Mouse (Mus musculus) hindbrain, embryonic 11.5 days (tissue): ENCODE results near the gene Slc16a1. TPM values are rescaled to one million over a fixed set of nuclear protein-coding genes. Genes with fewer than 3 reads are reported as not detected.

Experiments
- ATAC-seq: fragments of 200-750 bp; cut with Nextera tagmentation; 2 replicates; pipeline ENCODE4 v1.8.0; 2017; ENCODE audit warnings: mild to moderate bottlenecking, moderate TSS enrichment, moderate library complexity; ENCODE audit not compliant: low FRiP score
- DNase-seq: peaks from one replicate; pipeline ENCODE4 v3.0.0-alpha.2; 2015; ENCODE audit warnings: low spot score
- H3K27ac ChIP-seq: fragments of 300-500 bp; sonication (generic); 2 replicates; pipeline ENCODE4 v1.5.1; 2014; ENCODE audit warnings: mild to moderate bottlenecking, low read depth, low read length
- H3K27me3 ChIP-seq: fragments of 300-500 bp; sonication (generic); 2 replicates; pipeline ENCODE4 v1.6.1; 2014; ENCODE audit warnings: mild to moderate bottlenecking, low read length, moderate library complexity, mixed read lengths; ENCODE audit not compliant: control insufficient read depth, insufficient read depth
- H3K36me3 ChIP-seq: fragments of 300-500 bp; sonication (generic); 2 replicates; pipeline ENCODE4 v1.6.1; 2014; ENCODE audit warnings: mild to moderate bottlenecking, low read length, moderate library complexity, mixed read lengths; ENCODE audit not compliant: control insufficient read depth, insufficient read depth
- H3K4me1 ChIP-seq: fragments of 300-500 bp; sonication (generic); replicated peaks from 2 replicates; pipeline ENCODE4 v1.6.1; 2014; ENCODE audit warnings: low read length, mixed read lengths; ENCODE audit not compliant: control insufficient read depth, insufficient read depth
- H3K4me2 ChIP-seq: fragments of 300-500 bp; sonication (generic); replicated peaks from 2 replicates; pipeline ENCODE4 v1.6.1; 2014; ENCODE audit warnings: mild to moderate bottlenecking, low read depth, low read length
- H3K4me3 ChIP-seq: fragments of 300-500 bp; sonication (generic); 2 replicates; pipeline ENCODE4 v1.5.1; 2014; ENCODE audit warnings: low read depth, low read length
- H3K9ac ChIP-seq: fragments of 300-500 bp; sonication (generic); 2 replicates; pipeline ENCODE4 v1.6.1; 2014; ENCODE audit warnings: low read depth, low read length
- H3K9me3 ChIP-seq: fragments of 300-500 bp; sonication (generic); 2 replicates; pipeline ENCODE4 v1.6.1; 2016; ENCODE audit warnings: low read length; ENCODE audit not compliant: control insufficient read depth
- WGBS: fragments of 180-500 bp; shearing (Covaris S2); extraction: QIAGEN DNeasy Blood & Tissue Kit; methylation state at CpG from one replicate; pipeline ENCODE4 v1.1.7; 2014; 5-methylcytosine and 5-hydroxymethylcytosine counted together
- polyA plus RNA-seq: library from polyadenylated mRNA; unstranded; fragments of >200 nt; fragmentation: Nextera tagmentation; extraction: Ambion mirVana; gene quantifications from 2 replicates; pipeline ENCODE4 v1.2.1, GENCODE M21; 2014

The Slc16a1 gene
- 31.7 and 33.4 TPM in 2 replicates for polyA plus RNA-seq

DNA sequence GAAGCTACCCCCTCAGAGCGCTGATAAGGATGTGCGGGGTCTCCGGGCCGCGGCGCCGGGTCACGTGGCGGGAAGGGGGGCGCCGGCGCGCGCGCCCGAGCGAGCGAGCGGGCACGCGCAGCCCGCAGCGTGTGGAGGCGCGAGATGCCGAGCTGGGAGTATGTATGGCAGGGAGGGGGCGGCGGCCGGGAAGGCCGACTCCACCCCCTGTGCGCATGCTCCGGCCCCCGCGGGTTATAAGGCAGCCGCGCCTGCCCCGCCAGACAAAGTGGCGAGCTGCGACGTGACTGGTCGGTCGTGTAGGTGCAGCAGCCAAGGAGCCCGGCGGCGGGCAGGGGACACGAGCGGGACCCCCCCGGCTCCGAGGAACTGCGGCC lies at the start of gene Slc16a1:
Gene Slc16a1 (plus strand): TSS at position 266 of the 377 bp plus-strand sequence.
- H3K9ac ChIP-seq: peak within 1 kb of the TSS; percentile 81
- H3K27ac ChIP-seq: peak within 1 kb of the TSS; percentile 47; the same call in 1 of the 2 replicates
- no peaks in the 10 kb centered on the region for H3K36me3 ChIP-seq
- peak within 1 kb of the TSS; percentile 93 for H3K4me2 ChIP-seq
- H3K4me3 ChIP-seq: peak within 1 kb of the TSS; percentile 92
- H3K9me3 ChIP-seq: no peaks in the 10 kb centered on the region
- no peaks in the 10 kb centered on the region for H3K27me3 ChIP-seq
- ATAC-seq (peak; percentile 99), DNase-seq (peak; percentile 94)
- WGBS: under 1% methylated on average over 34 of the region's 50 CpGs
- 0 out of 2 replicates have a peak, but pooled peaks cover 2% of the 10 kb centered on the region for H3K4me1 ChIP-seq

DNA sequence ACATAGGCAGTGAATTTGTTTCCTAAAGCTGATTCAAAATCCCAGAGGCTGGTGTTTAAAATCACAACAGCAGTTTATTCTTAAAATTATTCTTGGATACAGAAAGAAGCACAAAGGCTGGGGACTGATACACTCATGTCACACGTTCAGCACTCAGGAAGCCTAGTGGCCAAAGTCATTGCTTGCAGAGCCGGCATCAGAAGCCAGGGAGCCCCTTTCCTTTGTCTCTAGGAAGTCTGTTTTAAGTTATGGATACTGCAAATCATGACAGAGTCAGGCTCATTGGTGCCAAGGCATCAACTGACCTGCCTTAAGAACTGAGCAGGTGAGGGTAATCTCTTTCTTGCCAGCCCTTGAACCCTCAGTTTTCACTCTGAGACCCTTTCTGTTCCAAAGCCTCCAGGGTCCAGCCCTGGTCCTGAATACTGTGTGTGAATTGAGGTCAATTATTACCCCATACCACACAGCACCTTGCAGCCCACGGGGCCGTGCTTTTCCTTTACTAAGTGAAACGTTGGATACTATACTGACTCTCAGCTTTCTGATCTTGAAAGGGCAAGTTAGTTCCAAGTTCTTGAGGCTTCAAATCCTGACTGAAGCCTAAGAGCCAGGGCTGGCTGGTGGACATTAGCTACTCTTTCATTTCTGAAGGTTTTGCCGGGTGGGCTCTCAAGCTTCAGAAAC lies 41.9 kb upstream of the Slc16a1 start:
- Histone ChIP-seq H3K4me1 (no peaks in the 10 kb centered on the region), H3K27ac (no peak overlapping the region), H3K9ac (no peak overlapping the region), H3K4me3 (no peak overlapping the region), H3K27me3 (no peaks in the 10 kb centered on the region), H3K36me3 (no peaks in the 10 kb centered on the region), H3K4me2 (no peak overlapping the region), H3K9me3 (no peaks in the 10 kb centered on the region)
- DNase-seq (no peak), ATAC-seq (no peak)
- WGBS: 80% methylated on average over 6 of the region's 6 CpGs

GRCm38 (mm10) chr3:104597135-104597764 lies 41.2 kb upstream of the Slc16a1 start:
- H3K9ac ChIP-seq: no peak overlapping the region
- H3K27ac ChIP-seq: no peak overlapping the region
- H3K9me3 ChIP-seq: no peaks in the 10 kb centered on the region
- 67% methylated on average over 10 of the region's 10 CpGs for WGBS
- no peak overlapping the region for H3K4me3 ChIP-seq
- no peaks in the 10 kb centered on the region for H3K36me3 ChIP-seq
- H3K4me1 ChIP-seq: no peaks in the 10 kb centered on the region
- ATAC-seq: no peak
- H3K27me3 ChIP-seq: no peaks in the 10 kb centered on the region
- H3K4me2 ChIP-seq: no peak overlapping the region
- DNase-seq: no peak

DNA sequence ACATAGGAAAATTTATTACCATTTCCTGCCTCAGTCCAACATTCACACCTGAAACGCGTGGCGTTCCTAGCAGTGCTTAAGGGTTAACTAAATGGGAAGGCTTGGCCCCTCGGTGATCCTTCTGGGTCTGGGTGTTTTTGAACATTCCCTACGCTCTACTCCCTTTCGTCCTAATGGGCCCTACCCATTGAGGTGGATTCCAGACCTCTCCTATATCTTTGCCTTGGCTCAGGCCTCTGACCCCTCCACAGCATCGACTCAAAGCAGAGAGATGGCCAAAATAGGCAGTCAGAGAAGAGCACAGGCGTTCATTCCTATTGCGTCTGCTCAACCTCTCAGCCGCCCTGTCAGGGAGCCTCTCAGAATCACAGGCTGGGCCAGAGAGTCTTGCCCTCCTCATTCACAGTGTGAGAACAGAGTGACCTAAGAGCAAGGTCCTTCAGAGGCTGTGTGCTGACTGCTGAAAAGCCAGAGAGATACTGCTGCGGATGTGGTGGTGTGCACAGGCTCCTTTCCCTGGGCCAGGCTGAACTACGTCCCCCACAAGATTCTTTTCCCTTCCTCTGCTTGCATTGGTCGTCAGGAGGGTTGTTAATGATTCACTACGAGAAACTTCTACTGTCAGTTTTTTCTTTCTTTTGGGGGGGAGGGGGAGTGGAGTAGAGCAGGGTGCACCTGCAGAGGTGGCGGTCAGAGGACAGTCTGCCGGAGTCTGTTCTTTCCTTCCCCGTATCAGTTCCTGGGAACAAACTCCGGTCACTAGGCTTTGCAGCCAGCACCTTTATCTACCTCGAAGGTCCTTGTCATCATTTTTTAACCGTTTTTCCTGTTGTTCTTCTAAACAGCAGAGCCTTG lies 38.9 kb upstream of the Slc16a1 start:
- Histone ChIP-seq H3K4me1 (no peaks in the 10 kb centered on the region), H3K27ac (no peak overlapping the region), H3K27me3 (no peaks in the 10 kb centered on the region), H3K9me3 (no peaks in the 10 kb centered on the region), H3K36me3 (no peaks in the 10 kb centered on the region), H3K9ac (no peak overlapping the region), H3K4me2 (no peak overlapping the region), H3K4me3 (no peak overlapping the region)
- WGBS: 67% methylated on average over 20 of the region's 20 CpGs
- DNase-seq: no peak
- ATAC-seq: no peak

DNA sequence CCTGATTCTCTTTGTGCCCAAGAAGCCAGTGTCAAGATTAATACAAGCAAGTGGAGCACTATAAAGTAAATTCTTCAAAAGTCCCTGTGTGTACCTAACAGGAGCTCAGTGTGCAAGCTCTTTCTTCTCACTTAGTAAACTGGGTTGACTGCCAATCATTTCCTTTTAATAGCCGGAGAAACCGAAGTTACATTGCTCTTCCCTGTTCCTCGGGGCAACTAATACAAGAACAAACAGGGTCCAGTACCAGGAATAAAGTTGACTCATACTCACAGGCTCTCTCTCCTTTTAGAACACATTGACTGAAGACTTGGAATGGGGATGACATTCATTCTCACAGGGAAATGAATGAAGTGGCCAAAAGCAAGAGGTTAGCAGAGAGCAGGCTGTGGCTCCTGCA lies 37.8 kb upstream of the Slc16a1 start:
- Histone ChIP-seq H3K27ac (no peak overlapping the region), H3K4me3 (no peak overlapping the region), H3K9me3 (no peaks in the 10 kb centered on the region), H3K4me2 (no peak overlapping the region), H3K27me3 (no peaks in the 10 kb centered on the region), H3K4me1 (no peaks in the 10 kb centered on the region), H3K9ac (no peak overlapping the region), H3K36me3 (no peaks in the 10 kb centered on the region)
- 80% methylated on average over 3 of the region's 3 CpGs for WGBS
- no peak for ATAC-seq
- no peak for DNase-seq

DNA sequence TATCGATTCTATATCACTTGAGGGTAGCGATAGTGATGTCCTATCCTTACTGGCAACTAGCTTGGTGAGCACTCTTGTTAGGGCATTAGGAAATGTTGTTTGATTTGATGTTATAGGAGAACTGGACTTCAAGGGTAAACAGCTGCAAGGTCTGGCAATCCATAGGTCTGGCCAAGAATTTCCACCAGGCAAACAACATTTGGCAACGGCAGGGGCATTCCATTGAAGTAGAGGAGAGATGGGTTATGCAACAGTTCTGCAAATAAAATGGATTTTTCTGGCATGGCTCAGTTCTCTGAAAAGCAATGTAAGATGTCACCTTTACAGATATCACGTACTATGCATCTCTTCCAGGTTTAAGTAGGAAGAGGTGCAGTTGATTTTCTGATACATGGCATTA lies 36.8 kb upstream of the Slc16a1 start:
- no peaks in the 10 kb centered on the region for H3K36me3 ChIP-seq
- no peaks in the 10 kb centered on the region for H3K9me3 ChIP-seq
- H3K27ac ChIP-seq: no peak overlapping the region
- ATAC-seq (no peak), DNase-seq (no peak)
- no peak overlapping the region for H3K4me3 ChIP-seq
- no peak overlapping the region for H3K9ac ChIP-seq
- WGBS: 95% methylated on average over 4 of the region's 4 CpGs
- no peaks in the 10 kb centered on the region for H3K4me1 ChIP-seq
- no peak overlapping the region for H3K4me2 ChIP-seq
- no peaks in the 10 kb centered on the region for H3K27me3 ChIP-seq

DNA sequence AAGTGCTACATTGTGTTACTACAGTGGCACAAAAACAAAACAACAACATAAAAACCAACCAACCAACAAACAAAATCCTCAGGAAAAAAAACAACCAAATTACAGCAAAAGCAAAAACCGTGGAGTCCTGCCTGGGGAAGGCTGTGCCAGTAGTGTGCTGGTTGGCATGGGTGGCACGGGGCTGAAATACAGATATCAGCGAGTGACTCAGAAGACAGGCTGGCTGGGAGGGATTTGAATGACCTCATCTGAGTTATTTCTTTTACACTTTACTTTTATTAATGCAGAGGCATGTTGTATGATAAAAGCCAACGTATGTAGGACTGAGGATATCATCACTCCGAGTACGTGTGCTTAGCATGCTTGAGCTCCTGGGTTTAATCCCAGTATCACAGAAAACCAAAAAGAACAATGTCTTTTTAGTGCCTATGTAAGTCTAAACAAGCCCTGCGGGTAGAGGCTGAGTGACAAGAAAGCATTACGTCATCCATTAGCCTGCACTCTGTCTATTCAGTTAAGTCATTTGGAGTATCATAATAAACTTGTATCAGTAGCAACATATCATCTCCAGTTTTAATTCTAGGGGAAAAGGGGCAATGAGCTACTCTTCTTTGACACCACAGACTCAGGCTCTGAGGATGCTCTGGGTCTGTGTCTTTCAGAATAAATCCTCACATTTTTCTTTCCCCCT lies 28.6 kb upstream of the Slc16a1 start:
- no peaks in the 10 kb centered on the region for H3K9me3 ChIP-seq
- no peak overlapping the region for H3K4me3 ChIP-seq
- H3K9ac ChIP-seq: no peak overlapping the region
- ATAC-seq (no peak), DNase-seq (no peak)
- H3K4me1 ChIP-seq: no peaks in the 10 kb centered on the region
- no peak overlapping the region for H3K27ac ChIP-seq
- WGBS: 90% methylated on average over 8 of the region's 8 CpGs
- H3K4me2 ChIP-seq: no peak overlapping the region
- H3K36me3 ChIP-seq: no peaks in the 10 kb centered on the region
- H3K27me3 ChIP-seq: no peaks in the 10 kb centered on the region

GRCm38 (mm10) chr3:104610453-104611230 lies 27.8 kb upstream of the Slc16a1 start:
- no peaks in the 10 kb centered on the region for H3K4me1 ChIP-seq
- no peaks in the 10 kb centered on the region for H3K36me3 ChIP-seq
- ATAC-seq: no peak
- no peak overlapping the region for H3K4me2 ChIP-seq
- H3K27me3 ChIP-seq: no peaks in the 10 kb centered on the region
- H3K9me3 ChIP-seq: no peaks in the 10 kb centered on the region
- WGBS: 92% methylated on average over 6 of the region's 6 CpGs
- no peak overlapping the region for H3K9ac ChIP-seq
- no peak overlapping the region for H3K4me3 ChIP-seq
- DNase-seq: no peak
- H3K27ac ChIP-seq: no peak overlapping the region
